ENCODE assay signal across 17 mouse cellular contexts in the genomic region with DNA sequence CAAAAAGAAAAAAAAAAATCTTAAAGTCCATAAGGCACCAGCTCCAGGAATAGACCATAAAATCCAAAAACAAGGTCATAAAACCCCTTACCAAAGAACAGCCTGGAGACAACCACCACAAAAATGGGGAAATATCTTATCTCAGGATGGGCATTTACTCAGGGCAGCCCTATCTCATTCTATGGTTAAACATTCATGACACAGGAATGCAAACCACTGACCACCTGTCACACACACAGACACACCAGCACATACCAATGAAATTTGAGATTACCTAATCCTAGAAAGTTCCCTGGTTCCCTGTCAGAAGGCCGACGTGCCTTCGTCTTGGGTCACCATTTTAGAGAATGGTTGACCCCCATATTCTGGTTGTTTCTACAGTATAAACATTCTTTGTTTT.
"Had no signal": no experiment of that assay in that cellular context is flagged by ENCODE, and none has a peak within 500 bp of the region (broad histone marks: within the 10 kb centered on the region; RNA-seq: fewer than 3 reads in every experiment).

No protein-coding gene starts in this region.

- H3K9ac ChIP-seq: liver, embryonic 15.5 days; liver, postnatal 0 days; lung, embryonic 15.5 days; midbrain, embryonic 13.5 days; midbrain, embryonic 15.5 days; neural tube, embryonic 12.5 days; stomach, embryonic 15.5 days had no signal

- H3K27ac ChIP-seq: liver, embryonic 15.5 days; lung, embryonic 15.5 days; macrophage; midbrain, embryonic 13.5 days; midbrain, embryonic 15.5 days; neural tube, embryonic 12.5 days; stomach, embryonic 15.5 days; stomach, postnatal 0 days had no signal

- H3K9me3 ChIP-seq: liver, embryonic 15.5 days; lung, embryonic 15.5 days; megakaryocyte, embryonic 14.5 days; midbrain, embryonic 13.5 days; midbrain, embryonic 15.5 days; neural tube, embryonic 12.5 days; stomach, embryonic 15.5 days had no signal

- H3K36me3 ChIP-seq: liver, embryonic 15.5 days; lung, embryonic 15.5 days; midbrain, embryonic 13.5 days; midbrain, embryonic 15.5 days; neural tube, embryonic 12.5 days; stomach, embryonic 15.5 days had no signal

- H3K27me3 ChIP-seq: liver, embryonic 15.5 days; neural tube, embryonic 12.5 days; stomach, embryonic 15.5 days had no signal

- H3K4me1 ChIP-seq: liver, embryonic 15.5 days; lung, embryonic 15.5 days; megakaryocyte, embryonic 14.5 days; midbrain, embryonic 13.5 days; midbrain, embryonic 15.5 days; neural tube, embryonic 12.5 days; stomach, embryonic 15.5 days had no signal

- DNase-seq: liver, postnatal 0 days; lung, adult 2 months; lung, postnatal 14 days; lung, postnatal 36 days; right cerebral cortex, postnatal 14 days; thymus, adult 2 months; thymus, postnatal 25 days; thymus, postnatal 4 days had no signal

- H3K4me3 ChIP-seq: liver, embryonic 15.5 days; lung, embryonic 15.5 days; megakaryocyte, embryonic 14.5 days; midbrain, embryonic 13.5 days; midbrain, embryonic 15.5 days; neural tube, embryonic 12.5 days; stomach, embryonic 15.5 days had no signal
